Mouse (Mus musculus): ENCODE results near the gene Inpp5f. TPM values are rescaled to one million over a fixed set of nuclear protein-coding genes. Genes with fewer than 3 reads are reported as not detected.

The Inpp5f gene
- polyA plus RNA-seq, 1 experiment from 2014 or later, result 444 TPM

GRCm38 (mm10) chr7:128743898-128744297, 132.8 kb downstream of the Inpp5f start:
- 64% methylated on average over 2 of the region's 2 CpGs for WGBS

GRCm38 (mm10) chr7:128744684-128745485, 133.8 kb downstream of the Inpp5f start, which contains the start of gene Sec23ip:
TSS of gene Sec23ip (plus strand) at chr7:128744943.
- peak; percentile 100 for DNase-seq
- under 1% methylated on average over 55 of the region's 55 CpGs for WGBS
- H3K9ac ChIP-seq (replicated peaks; ENCODE audit: low read length), result peak within 1 kb of the TSS; percentile 86
- peak within 1 kb of the TSS; percentile 88 for H3K4me3 ChIP-seq (replicated peaks; ENCODE audit: low read depth, low read length)
- ATAC-seq (ENCODE audit: low FRiP score, low TSS enrichment), result peak; percentile 88
- peaks cover under 1% of the 10 kb centered on the region; the same call in 1 of the 2 replicates for H3K36me3 ChIP-seq (ENCODE audit: control insufficient read depth, insufficient read depth, low read length)
- H3K4me1 ChIP-seq (ENCODE audit: control insufficient read depth, insufficient read depth, low read length), result peaks cover 14% of the 10 kb centered on the region
- H3K27ac ChIP-seq (replicated peaks; ENCODE audit: low read depth, low read length), result peak within 1 kb of the TSS; percentile 58
- no peaks in the 10 kb centered on the region for H3K9me3 ChIP-seq (ENCODE audit: control insufficient read depth, low read length)
- no peaks in the 10 kb centered on the region for H3K27me3 ChIP-seq (ENCODE audit: control insufficient read depth, insufficient read depth, low read length)
- peak within 1 kb of the TSS; percentile 81 for H3K4me2 ChIP-seq (ENCODE audit: low read length)

More at GRCm38 (mm10) chr7:128743898-128744297, 132.8 kb downstream of the Inpp5f start:
- H3K4me2 ChIP-seq (ENCODE audit: low read length), result peak overlapping the region; percentile 81
- H3K9me3 ChIP-seq (ENCODE audit: control insufficient read depth, low read length), result no peaks in the 10 kb centered on the region
- H3K36me3 ChIP-seq (ENCODE audit: control insufficient read depth, insufficient read depth, low read length), result no peaks in the 10 kb centered on the region
- no peak for DNase-seq
- H3K27ac ChIP-seq (replicated peaks; ENCODE audit: low read depth, low read length), result peak overlapping the region; percentile 32; the same call in 1 of the 2 replicates
- H3K9ac ChIP-seq (replicated peaks; ENCODE audit: low read length), result no peak overlapping the region
- H3K27me3 ChIP-seq (ENCODE audit: control insufficient read depth, insufficient read depth, low read length), result no peaks in the 10 kb centered on the region
- H3K4me1 ChIP-seq (ENCODE audit: control insufficient read depth, insufficient read depth, low read length), result peaks cover 15% of the 10 kb centered on the region
- H3K4me3 ChIP-seq (replicated peaks; ENCODE audit: low read depth, low read length), result peak overlapping the region; percentile 88
- ATAC-seq (ENCODE audit: low FRiP score, low TSS enrichment), result no peak

Other genes with a start within 250 kb of the Inpp5f start
- gene Rgs10, start 192.6 kb upstream of the Inpp5f start, polyA plus RNA-seq (2014; fragmentation: Nextera tagmentation; extraction: Ambion mirVana), result 43.6 and 57.5 TPM in 2 replicates
- gene Tial1, start 149.6 kb upstream of the Inpp5f start, polyA plus RNA-seq (2014; fragmentation: Nextera tagmentation; extraction: Ambion mirVana), result 44.1 and 44.7 TPM in 2 replicates
- 1.2 and 1.7 TPM in 2 replicates for gene Bag3, start 87.7 kb upstream of the Inpp5f start, polyA plus RNA-seq (2014; fragmentation: Nextera tagmentation; extraction: Ambion mirVana)
- gene Mcmbp, start 129.2 kb downstream of the Inpp5f start, polyA plus RNA-seq (2014; fragmentation: Nextera tagmentation; extraction: Ambion mirVana), result 60.8 and 61.7 TPM in 2 replicates
- gene Sec23ip, start 133.6 kb downstream of the Inpp5f start, polyA plus RNA-seq (2014; fragmentation: Nextera tagmentation; extraction: Ambion mirVana), result 33.3 and 39.6 TPM in 2 replicates

All from midbrain, embryonic 14.5 days (tissue).